Mouse (Mus musculus) limb, embryonic 14.5 days (tissue): Measurements from ENCODE around the gene Bhlhe41. TPM values are rescaled to one million over a fixed set of nuclear protein-coding genes. Genes with fewer than 3 reads are reported as not detected.

Source experiments
- ATAC-seq: fragments of 200-750 bp; cut with Nextera tagmentation; 2 replicates; pipeline ENCODE4 v1.8.0; 2017; ENCODE audit warnings: low read depth, moderate number of reproducible peaks, moderate TSS enrichment; ENCODE audit not compliant: low FRiP score
- DNase-seq: peaks from one replicate; pipeline ENCODE4 v3.0.0-alpha.2; 2015; ENCODE audit warnings: low spot score
- H3K27ac ChIP-seq: fragments of 300-500 bp; sonication (generic); replicated peaks from 2 replicates; pipeline ENCODE4 v1.5.1; 2014; ENCODE audit warnings: low read depth, mild to moderate bottlenecking, low read length, moderate library complexity, mixed read lengths
- H3K27me3 ChIP-seq: fragments of 300-500 bp; sonication (generic); 2 replicates; pipeline ENCODE4 v1.6.1; 2014; ENCODE audit warnings: low read length, mixed read lengths; ENCODE audit not compliant: control insufficient read depth, insufficient read depth
- H3K36me3 ChIP-seq: fragments of 300-500 bp; sonication (generic); 2 replicates; pipeline ENCODE4 v1.6.1; 2014; ENCODE audit warnings: mild to moderate bottlenecking, low read length, moderate library complexity, mixed read lengths; ENCODE audit not compliant: control insufficient read depth, insufficient read depth
- H3K4me1 ChIP-seq: fragments of 300-500 bp; sonication (generic); 2 replicates; pipeline ENCODE4 v1.6.1; 2014; ENCODE audit warnings: antibody characterized with exemption, low read length, mixed read lengths; ENCODE audit not compliant: control insufficient read depth, insufficient read depth
- H3K4me2 ChIP-seq: fragments of 300-500 bp; sonication (generic); replicated peaks from 2 replicates; pipeline ENCODE4 v1.6.1; 2014; ENCODE audit warnings: low read depth, mild to moderate bottlenecking, low read length, moderate library complexity; ENCODE audit not compliant: severe bottlenecking
- H3K4me3 ChIP-seq: fragments of 300-500 bp; sonication (generic); replicated peaks from 2 replicates; pipeline ENCODE4 v1.5.1; 2014; ENCODE audit warnings: low read length
- H3K9ac ChIP-seq: fragments of 300-500 bp; sonication (generic); 2 replicates; pipeline ENCODE4 v1.6.1; 2014; ENCODE audit warnings: mild to moderate bottlenecking, low read depth, low read length, moderate library complexity; ENCODE audit not compliant: severe bottlenecking
- H3K9me3 ChIP-seq: fragments of 300-500 bp; sonication (generic); 2 replicates; pipeline ENCODE4 v1.6.1; 2016; ENCODE audit warnings: low read length; ENCODE audit not compliant: control insufficient read depth
- POLR2A ChIP-seq: fragments of 200-500 bp; IDR thresholded peaks from 2 replicates; pipeline ENCODE4 v1.8.0; 2012; ENCODE audit warnings: inconsistent platforms, mild to moderate bottlenecking, moderate library complexity, borderline replicate concordance; ENCODE audit not compliant: insufficient read depth, insufficient read length; ENCODE audit errors: extremely low read depth
- WGBS: fragments of 180-500 bp; shearing (Covaris S2); extraction: QIAGEN DNeasy Blood & Tissue Kit; methylation state at CpG from one replicate; pipeline ENCODE4 v1.1.7; 2014; 5-methylcytosine and 5-hydroxymethylcytosine counted together
- polyA plus RNA-seq, 2 experiments: library from polyadenylated mRNA; depleted of rRNA in 1 of 2; stranded (reverse) in 1 of 2; unstranded in 1 of 2; fragments of >200 nt; fragmentation: Nextera tagmentation in 1 of 2; extraction: Ambion mirVana in 1 of 2; gene quantifications; 2 replicates each; pipeline versions ENCODE4 v1.2.1 to v1.2.3; 2012 to 2014

The Bhlhe41 gene
- polyA plus RNA-seq, 2 experiments: 2.0 to 2.8 TPM

DNA sequence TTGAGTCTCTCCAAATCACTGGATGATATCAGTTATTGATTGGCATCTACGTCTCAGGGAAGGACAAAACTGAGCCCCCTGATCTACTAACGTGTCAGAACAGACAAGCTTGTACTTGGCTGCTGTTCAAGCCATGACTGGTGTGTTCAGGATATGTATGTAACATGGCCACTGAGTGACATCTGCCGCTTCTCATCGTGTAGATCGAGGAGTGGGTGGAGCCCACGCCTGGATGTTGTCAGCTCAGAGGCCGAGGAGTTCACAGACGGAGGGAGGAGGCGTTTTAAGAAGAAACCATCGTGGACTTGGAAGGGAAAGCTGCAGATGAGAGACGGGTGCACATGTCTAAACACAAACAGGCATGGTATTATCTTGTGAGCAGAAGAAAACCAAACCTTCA is 26.6 kb upstream of the Bhlhe41 start:
- no peak overlapping the region for H3K4me2 ChIP-seq
- no peak overlapping the region for H3K4me3 ChIP-seq
- peaks cover 6% of the 10 kb centered on the region; the same call in 1 of the 2 replicates for H3K4me1 ChIP-seq
- H3K9ac ChIP-seq: no peak overlapping the region
- no peak overlapping the region for H3K27ac ChIP-seq
- ATAC-seq: no peak
- WGBS: 81% methylated on average over 11 of the region's 11 CpGs
- TF ChIP-seq POLR2A: no peak
- H3K36me3 ChIP-seq: no peaks in the 10 kb centered on the region
- no peaks in the 10 kb centered on the region for H3K27me3 ChIP-seq
- no peaks in the 10 kb centered on the region for H3K9me3 ChIP-seq
- DNase-seq: no peak

DNA sequence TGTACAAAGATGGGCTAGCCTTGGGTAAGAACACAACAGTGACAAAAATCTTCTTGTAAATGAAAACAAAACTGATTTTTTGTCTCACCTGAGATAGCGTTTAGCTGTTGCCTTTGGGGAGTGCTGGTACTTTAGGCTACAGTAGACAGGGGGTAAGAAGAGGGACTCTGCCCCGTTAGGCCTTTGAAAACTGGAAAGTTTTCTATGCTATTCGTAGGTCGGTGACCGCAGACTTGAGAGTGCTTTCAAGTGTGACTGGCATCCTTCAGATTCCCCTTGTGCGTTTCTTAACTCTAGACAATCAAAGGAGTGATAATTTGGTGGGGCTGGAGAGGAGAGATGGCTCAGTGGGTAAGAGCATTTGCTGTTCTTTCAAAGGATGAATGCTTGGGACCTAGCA is 22.4 kb upstream of the Bhlhe41 start:
- no peak for DNase-seq
- H3K4me2 ChIP-seq: no peak overlapping the region
- H3K27me3 ChIP-seq: no peaks in the 10 kb centered on the region
- no peak for ATAC-seq
- H3K4me1 ChIP-seq: no peaks in the 10 kb centered on the region
- no peaks in the 10 kb centered on the region for H3K9me3 ChIP-seq
- no peak overlapping the region for H3K4me3 ChIP-seq
- no peak overlapping the region for H3K27ac ChIP-seq
- 88% methylated on average over 6 of the region's 6 CpGs for WGBS
- no peak for TF ChIP-seq POLR2A
- no peak overlapping the region for H3K9ac ChIP-seq
- H3K36me3 ChIP-seq: no peaks in the 10 kb centered on the region

DNA sequence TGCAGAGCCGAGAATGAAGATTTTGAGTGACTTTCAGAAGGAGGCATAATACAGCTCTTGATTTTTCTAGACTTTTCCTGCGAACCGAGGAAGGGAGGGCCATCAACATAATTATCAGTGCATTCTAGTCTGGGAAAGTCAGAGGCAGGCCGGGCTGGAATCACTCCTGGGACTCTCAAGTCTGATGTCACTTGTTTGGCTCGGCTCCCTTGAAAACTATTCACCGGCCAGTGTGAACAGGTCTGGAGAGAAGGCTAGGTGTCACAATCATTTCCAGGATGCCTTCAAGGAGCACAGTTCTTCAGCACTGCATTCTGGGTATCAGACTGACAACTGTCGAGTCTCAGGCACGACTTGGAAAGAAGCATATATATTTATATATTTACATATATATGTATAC is 20.9 kb upstream of the Bhlhe41 start:
- WGBS: 65% methylated on average over 8 of the region's 8 CpGs
- Histone ChIP-seq H3K4me2 (no peak overlapping the region), H3K36me3 (no peaks in the 10 kb centered on the region), H3K27me3 (no peaks in the 10 kb centered on the region), H3K9me3 (no peaks in the 10 kb centered on the region), H3K4me1 (no peaks in the 10 kb centered on the region), H3K27ac (no peak overlapping the region), H3K9ac (no peak overlapping the region), H3K4me3 (no peak overlapping the region)
- TF ChIP-seq POLR2A: no peak
- no peak for ATAC-seq
- DNase-seq: peak; percentile 10

DNA sequence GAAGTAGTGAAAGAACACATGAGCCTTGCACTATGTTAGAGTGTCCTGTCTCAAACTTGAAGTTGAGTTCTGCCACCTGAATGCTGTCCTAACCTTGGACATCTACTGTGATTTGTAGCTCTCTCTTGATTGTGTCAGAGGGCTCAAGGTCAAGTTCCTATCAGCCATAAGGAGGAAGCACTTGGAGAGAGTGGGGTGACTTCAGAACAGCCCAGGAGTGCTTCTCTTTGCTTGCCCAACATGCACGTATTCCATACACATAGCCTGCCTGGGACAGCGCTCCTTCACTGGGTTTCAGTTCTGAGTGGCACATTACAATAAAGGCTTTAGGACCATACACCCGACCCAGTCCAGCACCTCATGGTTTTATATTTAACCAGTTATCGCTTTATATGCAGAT is 19.7 kb upstream of the Bhlhe41 start:
- no peak overlapping the region for H3K4me2 ChIP-seq
- no peak for ATAC-seq
- H3K4me3 ChIP-seq: no peak overlapping the region
- no peaks in the 10 kb centered on the region for H3K4me1 ChIP-seq
- H3K9ac ChIP-seq: no peak overlapping the region
- no peak overlapping the region for H3K27ac ChIP-seq
- TF ChIP-seq POLR2A: no peak
- 86% methylated on average over 4 of the region's 4 CpGs for WGBS
- H3K9me3 ChIP-seq: no peaks in the 10 kb centered on the region
- DNase-seq: no peak
- no peaks in the 10 kb centered on the region for H3K27me3 ChIP-seq
- no peaks in the 10 kb centered on the region for H3K36me3 ChIP-seq

DNA sequence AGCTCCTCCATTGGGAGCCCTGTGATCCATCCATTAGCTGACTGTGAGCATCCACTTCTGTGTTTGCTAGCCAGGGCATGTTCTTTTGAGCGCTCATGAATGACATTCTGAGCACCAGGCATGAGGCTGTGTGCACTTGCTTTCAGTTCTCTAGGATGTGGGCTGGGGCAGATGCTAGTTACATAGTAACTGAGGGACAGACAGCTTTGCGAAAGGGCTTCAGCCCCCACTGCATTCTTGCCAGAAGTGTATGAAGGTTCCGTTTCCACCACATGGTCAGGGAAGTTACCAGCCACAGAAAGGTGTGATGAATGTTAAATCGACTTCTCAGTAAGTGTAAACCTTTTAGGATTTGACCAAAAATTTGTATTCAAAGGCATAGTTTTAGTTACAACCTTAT is 18.3 kb upstream of the Bhlhe41 start:
- no peak for TF ChIP-seq POLR2A
- Histone ChIP-seq H3K4me1 (no peaks in the 10 kb centered on the region), H3K9ac (no peak overlapping the region), H3K36me3 (no peaks in the 10 kb centered on the region), H3K4me2 (no peak overlapping the region), H3K9me3 (no peaks in the 10 kb centered on the region), H3K27me3 (no peaks in the 10 kb centered on the region), H3K4me3 (no peak overlapping the region), H3K27ac (no peak overlapping the region)
- ATAC-seq (no peak), DNase-seq (no peak)
- 72% methylated on average over 4 of the region's 4 CpGs for WGBS

DNA sequence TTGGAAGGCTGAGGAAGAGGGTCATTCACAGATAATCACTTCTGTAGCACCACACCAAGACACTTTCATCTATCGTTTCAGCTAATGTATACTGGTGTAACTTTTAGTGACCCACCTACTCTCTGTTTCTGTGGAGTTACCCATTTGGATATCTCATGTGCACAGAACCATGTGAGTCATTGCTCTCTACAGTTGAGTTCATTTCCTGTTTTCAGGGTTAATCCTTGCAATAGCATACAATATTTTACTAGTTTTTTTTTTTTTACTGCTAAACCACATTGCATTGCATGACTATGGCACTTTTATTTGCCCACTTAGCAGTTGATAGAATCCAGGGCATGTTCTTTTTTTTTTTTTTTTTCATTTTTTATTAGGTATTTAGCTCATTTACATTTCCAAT is 17.7 kb upstream of the Bhlhe41 start:
- Histone ChIP-seq H3K27ac (no peak overlapping the region), H3K4me3 (no peak overlapping the region), H3K4me2 (no peak overlapping the region), H3K9ac (no peak overlapping the region), H3K4me1 (no peaks in the 10 kb centered on the region), H3K36me3 (no peaks in the 10 kb centered on the region), H3K27me3 (no peaks in the 10 kb centered on the region), H3K9me3 (no peaks in the 10 kb centered on the region)
- no peak for TF ChIP-seq POLR2A
- 56% methylated on average over 1 of the region's 1 CpGs for WGBS
- DNase-seq (no peak), ATAC-seq (no peak)
